Mouse (Mus musculus): Measurements from ENCODE around the gene Klk1. TPM values are rescaled to one million over a fixed set of nuclear protein-coding genes. Genes with fewer than 3 reads are reported as not detected.

The Klk1 gene
- polyA plus RNA-seq, 1 experiment from 2014 or later, result not detected

Other genes starting within 250 kb of the Klk1 start
- not detected in 2 replicates for gene Klk1b9, start 249.3 kb upstream of the Klk1 start, polyA plus RNA-seq (2015; fragmentation: Nextera tagmentation; extraction: Ambion mirVana)
- not detected in 2 replicates for gene Klk1b11, start 229.5 kb upstream of the Klk1 start, polyA plus RNA-seq (2015; fragmentation: Nextera tagmentation; extraction: Ambion mirVana)
- gene Klk1b26, start 213.2 kb upstream of the Klk1 start, polyA plus RNA-seq (2015; fragmentation: Nextera tagmentation; extraction: Ambion mirVana), result not detected in 2 replicates
- gene Klk1b27, start 173.1 kb upstream of the Klk1 start, polyA plus RNA-seq (2015; fragmentation: Nextera tagmentation; extraction: Ambion mirVana), result not detected in 2 replicates
- gene Klk1b21, start 123.0 kb upstream of the Klk1 start, polyA plus RNA-seq (2015; fragmentation: Nextera tagmentation; extraction: Ambion mirVana), result not detected in 2 replicates
- gene Klk1b22, start 112.7 kb upstream of the Klk1 start, polyA plus RNA-seq (2015; fragmentation: Nextera tagmentation; extraction: Ambion mirVana), result not detected in 2 replicates
- not detected in 2 replicates for gene Klk1b16, start 88.6 kb upstream of the Klk1 start, polyA plus RNA-seq (2015; fragmentation: Nextera tagmentation; extraction: Ambion mirVana)
- not detected in 2 replicates for gene Klk1b24, start 37.1 kb upstream of the Klk1 start, polyA plus RNA-seq (2015; fragmentation: Nextera tagmentation; extraction: Ambion mirVana)
- not detected in 2 replicates for gene Klk1b3, start 27.2 kb upstream of the Klk1 start, polyA plus RNA-seq (2015; fragmentation: Nextera tagmentation; extraction: Ambion mirVana)
- not detected in 2 replicates for gene Klk1b4, start 17.9 kb upstream of the Klk1 start, polyA plus RNA-seq (2015; fragmentation: Nextera tagmentation; extraction: Ambion mirVana)
- gene Klk1b5, start 9.4 kb upstream of the Klk1 start, polyA plus RNA-seq (2015; fragmentation: Nextera tagmentation; extraction: Ambion mirVana), result not detected in 2 replicates
- not detected in 2 replicates for gene Gm36864, start 10.8 kb downstream of the Klk1 start, polyA plus RNA-seq (2015; fragmentation: Nextera tagmentation; extraction: Ambion mirVana)
- gene 1700028J19Rik, start 21.3 kb downstream of the Klk1 start, polyA plus RNA-seq (2015; fragmentation: Nextera tagmentation; extraction: Ambion mirVana), result 1.5 and 1.7 TPM in 2 replicates
- gene 2410002F23Rik, start 21.4 kb downstream of the Klk1 start, polyA plus RNA-seq (2015; fragmentation: Nextera tagmentation; extraction: Ambion mirVana), result 206 and 226 TPM in 2 replicates
- gene Acp4, start 32.0 kb downstream of the Klk1 start, polyA plus RNA-seq (2015; fragmentation: Nextera tagmentation; extraction: Ambion mirVana), result 0.10 TPM in 1 of 2 replicates, not detected in the other
- gene Gm15517, start 36.1 kb downstream of the Klk1 start, polyA plus RNA-seq (2015; fragmentation: Nextera tagmentation; extraction: Ambion mirVana), result not detected in 2 replicates
- 3.4 and 3.9 TPM in 2 replicates for gene Clec11a, start 81.5 kb downstream of the Klk1 start, polyA plus RNA-seq (2015; fragmentation: Nextera tagmentation; extraction: Ambion mirVana)
- gene Shank1, start 84.9 kb downstream of the Klk1 start, polyA plus RNA-seq (2015; fragmentation: Nextera tagmentation; extraction: Ambion mirVana), result 31.7 and 32.6 TPM in 2 replicates
- 26.1 and 27.7 TPM in 2 replicates for gene Syt3, start 158.7 kb downstream of the Klk1 start, polyA plus RNA-seq (2015; fragmentation: Nextera tagmentation; extraction: Ambion mirVana)
- 1.8 and 2.4 TPM in 2 replicates for gene 1700008O03Rik, start 160.5 kb downstream of the Klk1 start, polyA plus RNA-seq (2015; fragmentation: Nextera tagmentation; extraction: Ambion mirVana)
- gene Lrrc4b, start 203.7 kb downstream of the Klk1 start, polyA plus RNA-seq (2015; fragmentation: Nextera tagmentation; extraction: Ambion mirVana), result 14.6 and 15.6 TPM in 2 replicates
- gene Aspdh, start 240.0 kb downstream of the Klk1 start, polyA plus RNA-seq (2015; fragmentation: Nextera tagmentation; extraction: Ambion mirVana), result 5.6 and 6.5 TPM in 2 replicates
- gene Josd2, start 242.6 kb downstream of the Klk1 start, polyA plus RNA-seq (2015; fragmentation: Nextera tagmentation; extraction: Ambion mirVana), result 45.8 and 46.2 TPM in 2 replicates